Mouse (Mus musculus) liver, embryonic 14.5 days (tissue): ENCODE data around the gene Vps50.

Experiments
- CTCF ChIP-seq: IDR thresholded peaks from 2 replicates; pipeline ENCODE4 v1.5.1; 2016; ENCODE audit warnings: antibody characterized with exemption, low read depth, control low read depth
- EP300 ChIP-seq: IDR thresholded peaks from 2 replicates; pipeline ENCODE4 v1.6.1; 2016; ENCODE audit warnings: antibody characterized with exemption, low read depth

DNA sequence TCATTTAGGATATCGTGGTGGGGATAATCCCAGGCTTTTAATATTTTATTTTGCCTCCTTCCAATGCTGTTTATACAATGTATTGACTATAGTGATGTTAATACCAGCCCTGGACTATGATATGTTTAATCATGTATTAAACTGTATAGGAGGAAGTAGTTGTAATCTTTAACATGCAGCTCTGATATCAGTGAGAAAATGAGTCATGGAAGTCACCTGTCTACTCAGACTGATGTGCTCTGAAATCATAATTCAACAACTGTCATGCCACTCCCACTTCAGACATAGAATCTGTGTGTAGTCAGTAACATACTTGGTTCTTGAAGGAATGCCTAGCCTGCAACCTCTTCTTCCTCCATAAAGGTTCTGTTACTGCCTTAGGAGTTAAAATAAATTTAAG, 29.6 kb upstream of the Vps50 start:
- TF ChIP-seq CTCF (no peak), EP300 (no peak)
